Mouse (Mus musculus) v-Abl transformed pro-B cells (cell line): Measurements from ENCODE around the gene Ikbke.

Experiments
- in situ Hi-C, 2 experiments: fragments of 400-800 bp; cut with MboI; formaldehyde crosslinking; loops; one replicate each; pipeline ENCODE4 v1.15.1; 2025; ENCODE audit not compliant: unreplicated experiment in 2 of 2

Gene Ikbke

GRCm38 (mm10) chr1:131286803-131287202 is 7.4 kb upstream of the Ikbke start:
- in situ Hi-C loops = loop anchor here (10.0 to 25.0 kb wide), 2 partner anchors 458 to 475 kb away; partner anchors contain the start of gene Slc26a9 (in 1 of the 2)

- in situ Hi-C loops = loop anchor here (10.0 to 25.0 kb wide), 2 partner anchors 460 to 478 kb away; partner anchors contain the start of gene Slc26a9 (in 1 of the 2)
Observed at GRCm38 (mm10) chr1:131284616-131285015, 5.2 kb upstream of the Ikbke start.

GRCm38 (mm10) chr1:131284167-131284566 is 4.8 kb upstream of the Ikbke start:
- in situ Hi-C loops = loop anchor here (10.0 to 25.0 kb wide), 2 partner anchors 461 to 478 kb away; partner anchors contain the start of gene Slc26a9 (in 1 of the 2)

GRCm38 (mm10) chr1:131281731-131282130 is 2.3 kb upstream of the Ikbke start:
- in situ Hi-C loops = loop anchor here (10.0 to 25.0 kb wide), 2 partner anchors 463 to 481 kb away; partner anchors contain the start of gene Slc26a9 (in 1 of the 2)

GRCm38 (mm10) chr1:131280280-131280679 is 874 bp upstream of the Ikbke start:
- in situ Hi-C loops = loop anchor here (10.0 to 25.0 kb wide), 2 partner anchors 465 to 482 kb away; partner anchors contain the start of gene Slc26a9 (in 1 of the 2)

GRCm38 (mm10) chr1:131278606-131279455 is 575 bp downstream of the Ikbke start:
- in situ Hi-C loops = loop anchor here in 1 of 2 experiments (25.0 kb wide), 1 partner anchor 483 kb away; no protein-coding TSS in a partner anchor

- in situ Hi-C loops = loop anchor here in 1 of 2 experiments (25.0 kb wide), 1 partner anchor 485 kb away; no protein-coding TSS in a partner anchor
Observed at GRCm38 (mm10) chr1:131276831-131277230, 2.6 kb downstream of the Ikbke start.

- in situ Hi-C loops = loop anchor here in 1 of 2 experiments (25.0 kb wide), 1 partner anchor 487 kb away; no protein-coding TSS in a partner anchor
Observed at GRCm38 (mm10) chr1:131275577-131275976, 3.8 kb downstream of the Ikbke start.

GRCm38 (mm10) chr1:131274725-131275539 is 4.5 kb downstream of the Ikbke start:
- in situ Hi-C loops = loop anchor here (25.0 kb wide), 5 partner anchors 288 to 738 kb away; partner anchors contain the start of gene Pigr (in 1 of the 2)

- in situ Hi-C loops = loop anchor here (10.0 to 25.0 kb wide), 5 partner anchors 283 to 733 kb away; partner anchors contain the start of gene Pigr (in 1 of the 2)
Observed at GRCm38 (mm10) chr1:131269797-131270578, 9.4 kb downstream of the Ikbke start.

GRCm38 (mm10) chr1:131268776-131269175 is 10.6 kb downstream of the Ikbke start:
- in situ Hi-C loops = loop anchor here (10.0 to 25.0 kb wide), 5 partner anchors 281 to 731 kb away; partner anchors contain the start of gene Pigr (in 1 of the 2)

- in situ Hi-C loops = loop anchor here (5.0 to 25.0 kb wide), 8 partner anchors 82 to 727 kb away; partner anchors contain the start of gene Pigr (in 1 of the 2)
Observed at GRCm38 (mm10) chr1:131263905-131264304, 15.5 kb downstream of the Ikbke start.

GRCm38 (mm10) chr1:131260309-131260656 is 19.1 kb downstream of the Ikbke start:
- in situ Hi-C loops = loop anchor here (5.0 to 25.0 kb wide), 8 partner anchors 78 to 723 kb away; partner anchors contain the start of gene Pigr (in 1 of the 2)

GRCm38 (mm10) chr1:131259632-131260308 is 19.6 kb downstream of the Ikbke start:
- in situ Hi-C loops = loop anchor here (5.0 to 25.0 kb wide), 8 partner anchors 77 to 722 kb away; partner anchors contain the start of gene Pigr (in 1 of the 2)

- in situ Hi-C loops = loop anchor here (25.0 kb wide), 4 partner anchors 270 to 720 kb away; partner anchors contain the start of gene Pigr (in 1 of the 2)
Observed at GRCm38 (mm10) chr1:131257288-131257687, 22.1 kb downstream of the Ikbke start.

GRCm38 (mm10) chr1:131252516-131253250 is 26.7 kb downstream of the Ikbke start:
- in situ Hi-C loops = loop anchor here (25.0 kb wide), 4 partner anchors 265 to 715 kb away; partner anchors contain the start of gene Pigr (in 1 of the 2)
